ENCODE assay signal across 6 mouse cellular contexts in the genomic region with DNA sequence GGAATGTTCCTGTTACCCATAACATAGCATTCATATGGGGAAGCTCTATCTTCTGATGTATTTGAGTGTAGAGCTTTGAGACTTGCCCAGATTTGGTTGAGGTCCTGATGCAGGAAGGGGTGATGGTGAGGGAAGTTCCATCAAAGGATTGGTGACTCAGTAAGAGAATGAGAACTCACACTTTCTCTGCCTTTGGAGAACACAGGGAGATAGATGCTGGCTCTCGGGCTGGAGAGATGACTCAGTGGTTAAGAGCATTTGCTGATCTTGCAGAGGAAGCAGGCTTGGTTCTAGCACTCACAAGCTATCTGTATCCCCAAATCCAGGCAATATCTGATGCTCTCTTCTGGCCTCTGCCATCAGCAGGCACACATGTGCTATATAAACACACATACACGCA.
"Had no signal": no experiment of that assay in that cellular context is flagged by ENCODE, and none has a peak within 500 bp of the region (broad histone marks: within the 10 kb centered on the region; RNA-seq: fewer than 3 reads in every experiment).

No protein-coding gene starts in this region.

- DNase-seq: kidney, adult 18-20 months; kidney, postnatal 10 days; kidney, postnatal 4 days; lung, adult 18-20 months; retina, postnatal 1 day; thymus, postnatal 36 days had no signal
